Mouse (Mus musculus): ENCODE measurements around the gene Plekha6.

The Plekha6 gene

DNA sequence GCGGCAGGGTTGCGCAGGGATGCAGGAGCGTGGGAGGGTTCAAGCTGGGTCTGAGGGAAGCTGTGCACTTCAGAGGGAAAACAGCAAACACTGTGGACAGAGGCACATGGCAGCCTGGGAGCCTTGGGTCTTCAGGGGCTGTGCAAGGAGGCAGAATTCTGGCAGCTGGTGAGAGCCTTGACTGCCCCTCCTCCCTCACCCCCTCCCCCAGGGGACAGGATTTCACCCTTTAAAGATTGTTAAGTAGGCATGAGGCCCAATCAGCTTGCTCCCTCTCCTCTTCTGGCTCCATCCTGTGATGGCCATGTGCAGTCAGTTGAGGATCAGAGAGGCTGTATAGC is 51.3 kb downstream of the Plekha6 start:
- DNase-seq (ENCODE audit: low spot score), result no peak

DNA sequence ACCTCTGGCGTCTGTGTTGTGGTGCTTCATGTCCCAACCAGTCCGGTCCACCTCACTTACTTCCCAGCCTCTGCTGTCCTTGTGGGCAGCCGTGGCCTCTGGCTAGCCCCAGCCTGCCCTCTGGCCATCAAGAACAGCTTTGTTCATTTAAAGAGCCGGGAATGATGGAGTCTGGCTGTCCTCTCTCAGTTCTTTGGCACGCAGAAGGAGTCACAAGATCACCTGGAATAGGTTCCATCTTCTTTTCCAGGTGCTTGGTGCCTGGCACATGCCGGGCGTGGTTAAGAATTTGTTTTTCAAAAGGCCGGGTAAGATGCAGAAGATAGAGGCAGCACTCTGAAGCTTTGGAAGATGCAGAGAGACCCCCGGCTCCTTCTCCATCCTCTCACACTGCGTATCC is 51.7 kb downstream of the Plekha6 start:
- no peak for DNase-seq (ENCODE audit: low spot score)

DNA sequence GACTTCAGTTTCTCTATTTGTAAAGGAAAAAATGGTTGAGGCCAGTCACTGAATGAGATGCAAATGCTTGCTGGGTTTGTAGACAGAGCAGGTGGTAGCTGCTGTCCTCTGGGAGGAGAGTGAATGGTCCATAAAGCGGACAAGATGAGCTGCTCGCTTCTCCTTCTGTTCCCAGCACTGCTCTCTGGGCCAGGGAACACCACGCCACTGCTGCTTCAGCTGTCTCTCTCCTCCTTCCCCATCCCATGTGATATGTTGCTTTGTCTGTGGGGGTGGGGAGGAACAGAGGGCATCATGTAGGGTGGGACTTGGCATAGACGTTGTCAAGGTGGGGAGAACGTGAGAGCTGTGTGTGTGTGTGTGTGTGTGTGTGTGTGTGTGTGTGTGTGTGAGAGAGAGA is 53.0 kb downstream of the Plekha6 start:
- no peak for DNase-seq (ENCODE audit: low spot score)

GRCm38 (mm10) chr1:133219106-133219505 is 55.1 kb downstream of the Plekha6 start:
- no peak for DNase-seq (ENCODE audit: low spot score)

- no peak for DNase-seq (ENCODE audit: low spot score)
Measured at GRCm38 (mm10) chr1:133221459-133221858, 57.4 kb downstream of the Plekha6 start.

DNA sequence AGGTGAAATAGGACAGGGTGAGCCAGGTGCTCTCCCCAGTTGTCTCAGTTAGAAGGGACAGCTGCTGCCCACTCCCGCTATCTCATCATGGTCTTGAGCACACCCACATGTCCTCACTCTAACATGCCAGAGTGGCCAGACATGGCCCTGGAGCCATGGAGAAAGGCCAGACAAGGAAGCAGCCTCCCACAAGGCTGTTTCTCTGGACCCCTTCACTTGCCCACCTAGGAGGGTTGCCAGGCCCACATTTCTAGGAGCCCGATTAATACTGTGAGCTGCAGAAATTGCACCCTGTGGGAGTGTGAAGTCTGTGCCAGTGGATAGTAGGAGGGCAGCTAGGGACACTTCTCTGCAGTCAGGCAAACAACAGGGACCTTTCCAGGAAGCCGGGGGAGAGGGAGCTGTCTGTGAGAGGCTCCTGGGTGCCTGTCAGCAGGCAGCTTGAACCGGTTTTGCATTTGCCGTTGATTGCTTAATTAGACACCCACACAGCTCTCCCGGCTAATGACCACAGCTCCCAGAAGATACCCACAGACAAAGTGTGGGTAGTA is 58.5 kb downstream of the Plekha6 start:
- no peak for DNase-seq (ENCODE audit: low spot score)

- no peak for DNase-seq (ENCODE audit: low spot score)
Measured at GRCm38 (mm10) chr1:133224674-133225073, 60.7 kb downstream of the Plekha6 start.

DNA sequence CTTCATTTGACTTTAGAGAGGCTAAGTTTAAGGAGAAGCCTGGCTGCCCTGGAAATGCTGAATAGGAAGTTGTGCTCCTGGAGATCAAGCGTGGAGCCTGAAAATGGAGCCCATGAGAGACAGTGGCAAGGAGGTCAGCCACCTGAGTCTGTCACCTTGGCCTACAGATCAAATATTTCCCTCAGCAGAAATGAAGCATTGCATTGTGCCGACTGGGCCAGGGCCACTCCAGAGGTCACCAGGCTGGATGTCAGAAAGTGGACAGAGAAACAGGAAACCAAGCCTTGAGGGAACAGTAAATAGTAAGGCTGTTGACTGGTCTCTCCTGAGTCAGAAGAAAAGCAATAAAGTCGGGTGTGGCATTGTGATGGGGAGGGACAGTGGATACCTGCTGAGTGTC is 61.1 kb downstream of the Plekha6 start:
- no peak for DNase-seq (ENCODE audit: low spot score)

- DNase-seq (ENCODE audit: low spot score), result no peak
Measured at GRCm38 (mm10) chr1:133225561-133225960, 61.6 kb downstream of the Plekha6 start.

DNA sequence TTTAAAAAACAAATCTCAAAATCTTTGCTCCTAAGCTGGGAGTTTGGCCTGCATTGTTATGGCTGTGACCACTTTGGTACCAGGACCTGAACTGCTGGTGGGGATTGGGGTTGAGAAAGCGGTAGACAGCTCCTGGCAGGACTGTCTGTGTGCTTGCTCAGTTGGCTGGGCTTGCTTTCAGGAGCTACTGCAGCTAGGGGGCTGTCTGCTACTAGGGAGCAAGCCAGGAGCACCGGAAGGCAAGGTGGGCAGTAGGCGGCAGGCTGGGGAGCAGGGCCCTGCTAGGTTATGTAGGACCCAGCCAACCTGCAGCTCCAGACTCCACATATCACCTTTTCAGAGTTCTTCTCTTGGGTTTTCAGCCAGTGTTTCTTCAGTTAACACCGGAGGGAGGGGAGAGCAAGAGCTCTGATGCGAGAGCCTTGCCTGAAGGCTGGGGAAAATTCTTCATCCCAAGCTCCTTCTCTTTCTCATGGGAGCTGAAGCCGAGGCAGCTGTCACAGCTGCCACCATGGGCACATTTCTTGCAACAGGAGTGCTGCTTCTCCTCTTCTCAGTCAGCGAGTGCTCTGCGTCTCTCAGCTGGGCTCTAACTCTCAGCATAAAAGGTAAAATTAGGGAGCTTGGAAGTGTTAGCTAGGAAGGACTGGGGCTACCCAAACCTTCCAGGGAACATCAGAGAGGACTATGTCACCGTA is 62.1 kb downstream of the Plekha6 start:
- peak; percentile 59 for DNase-seq (ENCODE audit: low spot score)

DNA sequence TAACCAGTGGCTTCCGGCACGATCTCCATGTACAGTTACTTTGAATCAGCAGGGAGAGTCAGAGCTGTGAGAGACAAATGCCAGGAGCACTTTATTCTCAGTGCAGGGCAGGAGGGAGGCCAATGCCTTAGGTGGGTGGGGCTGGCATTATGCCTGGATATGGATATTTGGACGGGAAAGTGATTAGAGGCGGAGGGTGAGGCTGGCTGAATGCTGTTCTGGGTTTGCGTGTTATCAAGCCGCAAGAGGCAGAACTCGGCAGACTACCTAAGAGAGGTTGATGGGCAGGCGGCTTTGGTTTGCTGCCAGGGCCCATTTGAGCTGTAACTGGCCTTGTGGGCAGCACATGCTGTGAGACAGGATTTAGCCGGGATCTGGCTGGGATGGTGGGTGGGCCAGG is 62.9 kb downstream of the Plekha6 start:
- DNase-seq (ENCODE audit: low spot score), result peak; percentile 66

GRCm38 (mm10) chr1:133227378-133227777 is 63.4 kb downstream of the Plekha6 start:
- DNase-seq (ENCODE audit: low spot score), result no peak

- DNase-seq (ENCODE audit: low spot score), result no peak
Measured at GRCm38 (mm10) chr1:133228809-133229487, 64.9 kb downstream of the Plekha6 start.

GRCm38 (mm10) chr1:133231523-133232193 is 67.6 kb downstream of the Plekha6 start:
- no peak for DNase-seq (ENCODE audit: low spot score)

DNA sequence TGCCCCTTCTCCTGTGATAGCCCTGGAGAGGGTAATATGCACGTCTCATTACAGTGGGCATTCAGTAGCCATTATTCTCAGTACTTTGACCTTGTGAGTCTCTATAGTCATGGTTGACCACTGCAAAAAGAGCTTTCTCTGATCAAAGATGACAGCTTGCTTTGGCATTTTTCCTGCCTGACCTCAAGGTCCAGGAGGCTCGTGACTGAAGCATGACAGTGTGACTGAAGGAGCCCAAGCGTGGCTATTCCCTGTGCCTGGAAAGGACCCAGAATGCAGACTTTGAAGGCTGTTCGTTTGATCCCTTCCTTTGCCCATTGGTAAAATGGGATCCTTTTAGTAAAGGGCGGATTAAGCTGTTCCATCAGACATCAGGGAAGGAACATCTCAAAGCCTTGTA is 71.9 kb downstream of the Plekha6 start:
- no peak for DNase-seq (ENCODE audit: low spot score)

GRCm38 (mm10) chr1:133236693-133237440 is 72.9 kb downstream of the Plekha6 start:
- no peak for DNase-seq (ENCODE audit: low spot score)

DNA sequence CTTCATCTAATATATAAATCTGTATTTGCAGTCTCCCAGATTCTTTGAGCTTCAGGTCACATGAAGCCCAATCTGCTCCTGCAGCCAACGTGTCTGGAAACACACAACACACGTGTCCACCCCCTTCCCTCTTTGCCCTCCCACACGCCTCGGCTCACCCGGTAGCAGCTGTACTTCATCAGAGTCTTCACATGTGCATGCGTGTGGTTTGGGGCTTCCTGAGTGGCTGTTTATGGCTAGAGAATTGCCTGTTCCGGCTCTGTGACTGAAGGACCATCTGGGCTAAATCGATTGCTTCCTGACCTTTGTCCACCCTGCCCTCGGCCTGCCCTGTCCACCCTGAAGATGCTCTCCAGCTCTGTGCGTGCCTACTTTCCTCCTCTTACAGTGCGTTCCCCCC is 73.7 kb downstream of the Plekha6 start:
- DNase-seq (ENCODE audit: low spot score), result peak; percentile 47

DNA sequence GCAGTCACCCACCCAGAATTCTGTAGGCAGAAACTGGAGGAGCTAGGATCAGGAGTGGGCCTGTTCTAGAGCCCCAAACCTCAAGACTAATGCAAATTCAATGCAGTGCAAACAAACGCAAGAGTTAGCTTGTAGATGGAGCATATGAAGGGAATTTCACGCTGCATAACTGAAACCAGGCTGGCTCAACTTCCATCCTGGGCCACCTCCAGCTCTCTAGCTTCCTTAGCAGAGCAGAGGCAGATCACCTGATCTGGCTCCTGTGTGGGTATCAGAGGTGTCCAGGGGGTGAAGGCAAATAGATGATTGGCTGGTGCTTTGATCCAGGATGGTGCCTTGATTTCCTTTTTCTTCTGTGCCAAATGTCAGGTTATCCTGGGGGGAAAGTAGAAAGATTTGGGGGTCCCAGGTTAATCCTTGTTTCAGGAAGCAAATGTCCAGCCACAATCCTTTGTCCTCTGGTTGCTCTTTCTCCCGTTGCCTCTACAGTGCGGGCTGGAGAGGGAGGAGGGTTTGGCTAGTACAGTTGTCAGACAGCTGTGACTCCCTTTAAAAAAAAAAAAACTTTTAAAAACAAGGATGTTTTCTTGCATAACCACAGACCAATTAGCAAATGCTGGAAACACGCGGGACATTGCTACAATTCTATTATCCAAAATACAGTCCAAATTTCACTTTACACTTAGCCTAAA is 75.3 kb downstream of the Plekha6 start:
- no peak for DNase-seq (ENCODE audit: low spot score)

DNA sequence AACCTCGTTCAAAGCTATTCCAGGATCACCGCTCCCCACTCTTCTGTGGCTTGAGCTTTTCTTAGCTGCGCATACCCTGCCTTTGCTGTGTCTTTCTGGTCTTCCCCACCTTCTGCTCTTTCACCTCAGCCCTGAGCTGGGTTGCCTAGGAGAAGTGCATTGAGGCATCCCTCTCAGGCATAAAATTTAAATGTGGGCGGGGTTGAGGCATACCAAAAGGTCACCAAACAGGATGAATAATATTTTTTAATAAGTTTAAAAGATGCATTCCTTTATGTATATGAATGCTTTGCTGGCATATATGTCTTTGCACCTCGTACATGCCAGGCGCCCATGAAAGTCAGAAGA is 75.8 kb downstream of the Plekha6 start:
- no peak for DNase-seq (ENCODE audit: low spot score)

DNA sequence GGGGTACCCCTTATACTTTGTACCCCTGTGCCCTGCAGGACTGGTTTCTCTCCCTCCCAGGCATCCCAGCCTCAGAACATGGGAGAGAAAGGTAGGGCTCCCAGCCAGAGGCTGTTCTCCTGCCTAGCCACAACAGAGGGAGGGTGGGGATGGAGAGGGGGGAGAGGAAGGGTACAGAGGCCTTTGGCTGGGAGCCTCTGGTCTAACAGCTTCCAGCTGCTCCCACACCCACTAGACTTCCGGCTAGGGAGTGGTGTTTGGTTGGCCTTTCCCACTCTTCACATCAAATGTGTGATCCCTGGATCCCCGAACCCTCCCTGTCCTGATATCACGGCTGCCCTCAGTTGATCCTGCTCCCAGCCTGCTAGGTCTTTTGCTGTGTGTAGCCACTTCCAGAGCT is 76.9 kb downstream of the Plekha6 start:
- DNase-seq (ENCODE audit: low spot score), result no peak

DNA sequence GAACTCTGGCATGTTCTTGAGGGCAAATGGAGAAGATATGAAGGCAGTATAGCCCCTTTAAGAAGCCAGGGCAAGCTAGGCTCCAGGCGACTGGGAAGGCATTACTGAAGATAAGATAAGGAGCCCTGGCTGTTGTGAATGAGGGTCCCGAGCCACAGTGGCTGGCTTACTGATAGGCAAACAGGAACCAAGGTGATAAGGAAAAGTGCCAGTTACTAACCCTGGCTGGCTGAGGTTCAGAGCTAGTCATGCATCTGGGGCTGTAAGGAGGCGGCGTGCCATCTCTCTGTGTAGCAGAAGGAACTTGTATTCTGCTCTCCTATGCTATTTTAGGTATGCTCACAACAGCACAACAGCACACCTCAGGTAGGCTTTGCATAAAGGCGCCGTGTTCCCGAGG is 80.7 kb downstream of the Plekha6 start:
- DNase-seq (ENCODE audit: low spot score), result no peak
